Mouse (Mus musculus) thymus, adult 2 months (tissue): ENCODE measurements at regions not wholly inside any gene's neighbourhood (a gene's known extent, or its start where the extent isn't known, plus 50 kb on each side); places are given as distances from the start of the nearest gene placed in this dataset.

Experiments used
- CTCF ChIP-seq: fragments of 200-500 bp; IDR thresholded peaks from 2 replicates; pipeline ENCODE4 v1.5.1; 2012; ENCODE audit warnings: mild to moderate bottlenecking, control low read depth, low read length, moderate library complexity, borderline replicate concordance; ENCODE audit not compliant: control insufficient read depth, poor library complexity, insufficient read depth; ENCODE audit errors: extremely low read depth
- POLR2A ChIP-seq: fragments of 200-500 bp; IDR thresholded peaks from 2 replicates; pipeline ENCODE4 v1.6.1; 2012; ENCODE audit warnings: mild to moderate bottlenecking, low read length, control low read depth, moderate library complexity; ENCODE audit not compliant: control insufficient read depth, poor library complexity, insufficient read depth; ENCODE audit errors: extremely low read depth

- no peak for TF ChIP-seq CTCF
- TF ChIP-seq POLR2A: no peak
These were observed 269.7 kb downstream of the Efnb2 start for GRCm38 (mm10) chr8:8391321-8391720.
